Mouse (Mus musculus) CH12.LX (cell line): ENCODE data around the gene Hsd17b1. TPM values are rescaled to one million over a fixed set of nuclear protein-coding genes. Genes with fewer than 3 reads are reported as not detected.

Source experiments
- DNase-seq: peaks from one replicate; pipeline ENCODE4 v3.0.0-alpha.2; 2013; ENCODE audit errors: extremely low read depth
- H3K27ac ChIP-seq: 2 replicates; pipeline ENCODE4 v1.5.1; 2012; ENCODE audit warnings: low read depth, mild to moderate bottlenecking, control low read depth, moderate library complexity; ENCODE audit not compliant: insufficient read depth
- H3K27me3 ChIP-seq: replicated peaks from 2 replicates; pipeline ENCODE3; 2012; ENCODE audit warnings: inconsistent platforms
- H3K36me3 ChIP-seq, 2 experiments: replicated peaks in 1 of 2; 2 replicates each; pipeline versions ENCODE3 to v1.6.1; 2012; ENCODE audit warnings: inconsistent platforms in 1 of 2, low read length in 1 of 2, mild to moderate bottlenecking in 1 of 2, mixed read lengths in 1 of 2, moderate library complexity in 1 of 2; ENCODE audit not compliant: control insufficient read depth in 1 of 2, insufficient read depth in 1 of 2
- H3K4me1 ChIP-seq, 2 experiments: 2 replicates each; pipeline ENCODE4 v1.6.1; 2012; ENCODE audit warnings: inconsistent platforms in 1 of 2, moderate library complexity in 1 of 2; ENCODE audit not compliant: insufficient read depth in 2 of 2, control insufficient read depth in 1 of 2
- H3K4me2 ChIP-seq: 2 replicates; pipeline ENCODE4 v1.6.1; 2012; ENCODE audit warnings: low read depth, mild to moderate bottlenecking, control low read depth; ENCODE audit not compliant: poor library complexity, insufficient read depth, severe bottlenecking
- H3K4me3 ChIP-seq, 3 experiments: fragments of 150-350 bp in 1 of 3; sonication (generic) in 1 of 3; replicated peaks in 1 of 3; 2 replicates each; pipeline versions ENCODE3 to v1.5.1; 2011 to 2012; ENCODE audit warnings: low read depth in 2 of 3, low read length in 2 of 3, mild to moderate bottlenecking in 2 of 3, moderate library complexity in 2 of 3, control low read depth in 1 of 3, improper control_type of control experiment in 1 of 3, inconsistent platforms in 1 of 3, mixed read lengths in 1 of 3; ENCODE audit not compliant: poor library complexity in 1 of 3
- H3K79me2 ChIP-seq: replicated peaks from 2 replicates; pipeline ENCODE4 v1.6.1; 2012; ENCODE audit warnings: mild to moderate bottlenecking, moderate library complexity; ENCODE audit not compliant: control insufficient read depth, poor library complexity, insufficient read depth, severe bottlenecking; ENCODE audit errors: extremely low read depth
- H3K9ac ChIP-seq: 2 replicates; pipeline ENCODE4 v1.6.1; 2012; ENCODE audit warnings: low read depth, mild to moderate bottlenecking, control low read depth, moderate library complexity; ENCODE audit not compliant: insufficient read depth
- H3K9me3 ChIP-seq: replicated peaks from 2 replicates; pipeline ENCODE3; 2012; ENCODE audit warnings: low read length, inconsistent platforms, mixed read lengths
- BHLHE40 ChIP-seq: IDR thresholded peaks from 2 replicates; pipeline ENCODE4 v1.6.1; 2011; ENCODE audit warnings: mild to moderate bottlenecking, low read depth, low read length, improper control_type of control experiment
- CHD1 ChIP-seq: IDR thresholded peaks from 2 replicates; pipeline ENCODE4 v1.6.1; 2012; ENCODE audit warnings: low read depth, low read length, improper control_type of control experiment, inconsistent platforms
- CHD2 ChIP-seq: IDR thresholded peaks from 2 replicates; pipeline ENCODE4 v1.6.1; 2011; ENCODE audit warnings: low read length, improper control_type of control experiment
- CTCF ChIP-seq, 2 experiments: IDR thresholded peaks in 1 of 2; conservative IDR thresholded peaks in 1 of 2; 2 replicates each; pipeline ENCODE4 v1.5.1; 2011 to 2012; ENCODE audit warnings: low read depth in 2 of 2, low read length in 2 of 2, improper control_type of control experiment in 1 of 2, inconsistent platforms in 1 of 2, mild to moderate bottlenecking in 1 of 2, moderate library complexity in 1 of 2
- E2F4 ChIP-seq: IDR thresholded peaks from 2 replicates; pipeline ENCODE4 v1.6.1; 2011; ENCODE audit warnings: low read depth, low read length, improper control_type of control experiment; ENCODE audit not compliant: insufficient replicate concordance
- ELF1 ChIP-seq: IDR thresholded peaks from 2 replicates; pipeline ENCODE4 v1.6.1; 2014; ENCODE audit warnings: low read depth, mild to moderate bottlenecking, inconsistent platforms, low read length, improper control_type of control experiment
- EP300 ChIP-seq: IDR thresholded peaks from 2 replicates; pipeline ENCODE4 v1.6.1; 2011; ENCODE audit warnings: low read length, improper control_type of control experiment
- ETS1 ChIP-seq: conservative IDR thresholded peaks from 2 replicates; pipeline ENCODE4 v1.6.1; 2012; ENCODE audit warnings: low read depth, mild to moderate bottlenecking, inconsistent platforms, low read length, improper control_type of control experiment, moderate library complexity
- HCFC1 ChIP-seq: IDR thresholded peaks from 2 replicates; pipeline ENCODE4 v1.6.1; 2012; ENCODE audit warnings: low read depth, mild to moderate bottlenecking, inconsistent platforms, low read length, improper control_type of control experiment
- IRF4 ChIP-seq: IDR thresholded peaks from 2 replicates; pipeline ENCODE4 v1.6.1; 2014; ENCODE audit warnings: low read depth, mild to moderate bottlenecking, inconsistent platforms, low read length, improper control_type of control experiment
- JUN ChIP-seq: IDR thresholded peaks from 2 replicates; pipeline ENCODE4 v1.6.1; 2011; ENCODE audit warnings: low read depth, mild to moderate bottlenecking, low read length, improper control_type of control experiment, moderate library complexity; ENCODE audit not compliant: insufficient read depth
- JUND ChIP-seq: conservative IDR thresholded peaks from 2 replicates; pipeline ENCODE4 v1.6.1; 2011; ENCODE audit warnings: low read depth, low read length, improper control_type of control experiment
- KAT2A ChIP-seq: IDR thresholded peaks from 2 replicates; pipeline ENCODE4 v1.6.1; 2012; ENCODE audit warnings: low read length, improper control_type of control experiment, inconsistent platforms; ENCODE audit not compliant: insufficient replicate concordance
- MAFK ChIP-seq: IDR thresholded peaks from 2 replicates; pipeline ENCODE4 v1.6.1; 2011; ENCODE audit warnings: low read length, improper control_type of control experiment; ENCODE audit not compliant: insufficient replicate concordance
- MAZ ChIP-seq: IDR thresholded peaks from 2 replicates; pipeline ENCODE4 v1.6.1; 2012; ENCODE audit warnings: low read depth, mild to moderate bottlenecking, inconsistent platforms, low read length, improper control_type of control experiment, moderate library complexity
- MEF2A ChIP-seq: IDR thresholded peaks from 2 replicates; pipeline ENCODE4 v1.6.1; 2014; ENCODE audit warnings: low read depth, mild to moderate bottlenecking, inconsistent platforms, low read length, improper control_type of control experiment, borderline replicate concordance
- MXI1 ChIP-seq: IDR thresholded peaks from 2 replicates; pipeline ENCODE4 v1.6.1; 2011; ENCODE audit warnings: mild to moderate bottlenecking, low read depth, low read length, improper control_type of control experiment
- NELFE ChIP-seq: IDR thresholded peaks from 2 replicates; pipeline ENCODE4 v1.6.1; 2011; ENCODE audit warnings: low read depth, low read length, improper control_type of control experiment
- NRF1 ChIP-seq: IDR thresholded peaks from 2 replicates; pipeline ENCODE4 v1.6.1; 2014; ENCODE audit warnings: low read depth, mild to moderate bottlenecking, inconsistent platforms, low read length, improper control_type of control experiment, moderate library complexity
- POLR2A ChIP-seq: IDR thresholded peaks from 2 replicates; pipeline ENCODE4 v1.6.1; 2011; ENCODE audit warnings: low read depth, mild to moderate bottlenecking, improper control_type of control experiment, low read length
- POLR2AphosphoS2 ChIP-seq: IDR thresholded peaks from 2 replicates; pipeline ENCODE4 v1.6.1; 2011; ENCODE audit warnings: low read depth, low read length, improper control_type of control experiment
- RAD21 ChIP-seq: IDR thresholded peaks from 2 replicates; pipeline ENCODE4 v1.6.1; 2011; ENCODE audit warnings: low read depth, mild to moderate bottlenecking, low read length, improper control_type of control experiment, moderate library complexity
- RCOR1 ChIP-seq: conservative IDR thresholded peaks from 2 replicates; pipeline ENCODE4 v1.6.1; 2012; ENCODE audit warnings: low read depth, mild to moderate bottlenecking, inconsistent platforms, low read length, improper control_type of control experiment
- SIN3A ChIP-seq: IDR thresholded peaks from 2 replicates; pipeline ENCODE4 v1.6.1; 2012; ENCODE audit warnings: low read length, improper control_type of control experiment, inconsistent platforms
- SMC3 ChIP-seq: IDR thresholded peaks from 2 replicates; pipeline ENCODE4 v1.6.1; 2011; ENCODE audit warnings: low read depth, low read length, improper control_type of control experiment
- TBP ChIP-seq: conservative IDR thresholded peaks from 2 replicates; pipeline ENCODE4 v1.6.1; 2011; ENCODE audit warnings: low read depth, low read length, improper control_type of control experiment
- TCF12 ChIP-seq: IDR thresholded peaks from 2 replicates; pipeline ENCODE4 v1.6.1; 2014; ENCODE audit warnings: low read depth, mild to moderate bottlenecking, inconsistent platforms, low read length, improper control_type of control experiment
- UBTF ChIP-seq: IDR thresholded peaks from 2 replicates; pipeline ENCODE4 v1.6.1; 2012; ENCODE audit warnings: low read depth, mild to moderate bottlenecking, inconsistent platforms, low read length, improper control_type of control experiment, moderate library complexity
- USF1 ChIP-seq: IDR thresholded peaks from 2 replicates; pipeline ENCODE4 v1.6.1; 2014; ENCODE audit warnings: low read depth, mild to moderate bottlenecking, inconsistent platforms, low read length, improper control_type of control experiment
- USF2 ChIP-seq: conservative IDR thresholded peaks from 2 replicates; pipeline ENCODE4 v1.6.1; 2011; ENCODE audit warnings: low read depth, low read length, improper control_type of control experiment
- ZC3H11A ChIP-seq: IDR thresholded peaks from 2 replicates; pipeline ENCODE4 v1.6.1; 2012; ENCODE audit warnings: low read depth, mild to moderate bottlenecking, inconsistent platforms, low read length, improper control_type of control experiment
- ZKSCAN1 ChIP-seq: IDR thresholded peaks from 2 replicates; pipeline ENCODE4 v1.6.1; 2012; ENCODE audit warnings: low read depth, inconsistent platforms, low read length, improper control_type of control experiment, borderline replicate concordance
- ZMIZ1 ChIP-seq: IDR thresholded peaks from 2 replicates; pipeline ENCODE4 v1.6.1; 2012; ENCODE audit warnings: low read depth, mild to moderate bottlenecking, inconsistent platforms, low read length, improper control_type of control experiment
- ZNF384 ChIP-seq: IDR thresholded peaks from 2 replicates; pipeline ENCODE4 v1.6.1; 2012; ENCODE audit warnings: low read depth, low read length, improper control_type of control experiment, inconsistent platforms
- dilution Hi-C: fragments of 300-500 bp; cut with MboI; formaldehyde crosslinking; loops from 2 replicates; pipeline ENCODE4 v1.14.3; 2020; ENCODE audit warnings: low sequenced_read_pairs; ENCODE audit not compliant: extremely low pct_unique_long_range_greater_than_20kb, extremely low pct_ligation_motif_present
- in situ Hi-C: fragments of 300-500 bp; cut with MboI; formaldehyde crosslinking; loops from 3 replicates; pipeline ENCODE4 v1.14.3; 2019; ENCODE audit warnings: low sequenced_read_pairs, low pct_ligation_motif_present, low pct_unique_long_range_greater_than_20kb, mixed read lengths
- polyA plus RNA-seq: library from polyadenylated mRNA; unstranded; fragments of >175 nt; gene quantifications from 2 replicates; pipeline ENCODE4 v1.2.1, GENCODE M21; 2012; ENCODE audit warnings: low read depth; ENCODE audit not compliant: insufficient read length
- total RNA-seq, 2 experiments: library from RNA; depleted of rRNA; stranded (reverse); fragments of 300-350 nt in 1 of 2; fragments of >200 nt in 1 of 2; gene quantifications; 2 replicates each; pipeline ENCODE4 v1.2.3; 2012 to 2014

Gene Hsd17b1
- total and polyA plus RNA-seq, 3 experiments: 0.17 to 0.81 TPM; not detected in 1

GRCm38 (mm10) chr11:101119761-101120544, 41.7 kb downstream of the Hsd17b1 start, which contains the start of the genes Retreg3 and Tubg1 (continued):
- TF ChIP-seq E2F4 (peak; percentile 96), KAT2A (peak; percentile 85; the same call in 1 of the 2 replicates), EP300 (no peak), TCF12 (peak; percentile 90), ZNF384 (no peak), ZKSCAN1 (no peak), NELFE (peak; percentile 97), USF1 (0 out of 2 replicates have a peak, but pooled peaks have one; percentile 6), CHD2 (0 out of 2 replicates have a peak, but pooled peaks have one; percentile 38), MAZ (peak; percentile 90), MAFK (no peak), ZMIZ1 (peak; percentile 93), ETS1 (peak; percentile 26; the same call in 1 of the 2 replicates), ELF1 (peak; percentile 96), JUND (no peak), NRF1 (peak; percentile 93), RAD21 (no peak; the same call in 1 of the 2 replicates), RCOR1 (0 out of 2 replicates have a peak, but pooled peaks have one; percentile 64), HCFC1 (peak; percentile 86), SIN3A (peak; percentile 90), USF2 (no peak)
- TF ChIP-seq, all 38 proteins: peak for 26

- dilution Hi-C loops (no loop called here), in situ Hi-C loops (no loop called here)
- Histone ChIP-seq H3K4me1 (peaks cover 15 to 51% of the 10 kb centered on the region in 2 experiments), H3K9me3 (no peaks in the 10 kb centered on the region), H3K9ac (peak overlapping the region; percentile 85), H3K36me3 (peaks cover 34 to 50% of the 10 kb centered on the region in 2 experiments), H3K27ac (peak overlapping the region; percentile 69), H3K79me2 (peaks cover 51% of the 10 kb centered on the region), H3K4me2 (peak overlapping the region; percentile 67), H3K27me3 (no peaks in the 10 kb centered on the region), H3K4me3 (peak overlapping the region; percentile 69 to 95 (median 81))
- DNase-seq: no peak
- TF ChIP-seq BHLHE40 (no peak), NELFE (no peak), UBTF (no peak), IRF4 (no peak), TBP (no peak), POLR2AphosphoS2 (no peak), MAZ (no peak), CHD2 (no peak), CTCF (conservative IDR thresholded peaks at IDR 0.05 in 1 of 2, IDR thresholded peaks at IDR 0.05 in 1 of 2; ENCODE audit: low read depth in 2 of 2, low read length in 2 of 2) (no peak), SMC3 (no peak), POLR2A (no peak), ETS1 (no peak), TCF12 (no peak), ZC3H11A (no peak), JUN (no peak), USF2 (no peak), MXI1 (peak; percentile 67), ZMIZ1 (no peak), ZNF384 (no peak), CHD1 (peak; percentile 76; the same call in 1 of the 2 replicates), MEF2A (no peak)
These were observed 42.5 kb downstream of the Hsd17b1 start for GRCm38 (mm10) chr11:101120545-101121188.
